Mouse (Mus musculus): ENCODE data around the gene Rac2.

Gene Rac2

DNA sequence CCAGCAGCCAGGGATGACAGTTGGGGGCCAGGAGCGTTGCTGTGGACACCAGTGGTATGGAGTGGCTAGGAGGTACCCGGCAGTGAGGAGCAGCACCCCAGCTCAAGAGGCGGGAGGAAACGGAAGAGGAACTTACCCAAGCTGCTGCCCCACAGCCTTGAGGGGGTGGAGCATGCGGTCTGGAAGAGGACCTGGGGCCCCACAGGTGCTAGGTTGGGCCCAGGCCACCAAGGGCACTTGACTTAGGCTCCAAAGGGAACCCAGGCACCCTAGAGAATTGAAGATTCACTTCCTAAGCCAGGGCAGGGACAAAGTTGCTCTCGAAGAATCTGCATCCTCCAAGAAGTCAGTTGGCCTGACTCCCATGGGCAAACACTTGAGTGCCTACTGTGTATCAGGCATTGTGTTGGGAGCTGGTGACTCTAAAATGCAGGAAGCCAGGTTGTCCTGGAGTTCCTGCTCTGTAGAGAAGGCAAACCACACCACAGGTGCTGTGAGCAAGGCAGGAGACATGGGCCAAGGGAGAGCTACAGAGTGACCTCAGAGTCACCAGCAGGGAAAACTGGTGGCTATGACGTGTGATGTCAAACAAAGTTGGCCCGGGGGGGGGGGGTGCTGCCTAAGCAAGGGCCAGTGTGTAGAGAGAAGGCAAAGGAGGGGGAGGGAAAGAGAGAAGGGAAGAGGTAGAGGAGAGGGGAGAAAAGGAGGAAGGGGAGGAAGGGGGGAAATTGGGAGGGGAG lies at the start of gene Rac2:
Gene Rac2 (minus strand): TSS at position 126 of the 740 bp plus-strand sequence.
- peak; percentile 32 for DNase-seq

DNA sequence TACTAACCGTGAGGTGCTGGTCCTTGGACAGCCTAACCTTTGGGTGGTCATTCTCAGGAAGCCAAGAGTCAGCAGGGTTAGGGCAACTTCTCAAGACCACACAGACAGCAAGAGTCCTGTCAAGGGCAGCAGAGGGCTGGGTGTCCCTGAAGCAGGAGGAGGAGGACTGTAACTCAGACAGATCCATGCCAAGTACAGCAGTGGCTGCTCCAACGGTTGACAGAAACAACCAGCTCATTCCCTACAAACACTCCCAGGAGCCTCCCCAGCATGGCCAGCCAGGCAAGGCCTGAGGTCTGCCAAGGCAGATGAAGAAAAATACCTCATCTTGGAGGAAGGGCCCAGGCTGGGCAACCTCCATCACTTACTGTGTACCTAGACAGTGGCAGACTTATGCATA lies 44.4 kb upstream of the Rac2 start:
- DNase-seq: no peak

DNA sequence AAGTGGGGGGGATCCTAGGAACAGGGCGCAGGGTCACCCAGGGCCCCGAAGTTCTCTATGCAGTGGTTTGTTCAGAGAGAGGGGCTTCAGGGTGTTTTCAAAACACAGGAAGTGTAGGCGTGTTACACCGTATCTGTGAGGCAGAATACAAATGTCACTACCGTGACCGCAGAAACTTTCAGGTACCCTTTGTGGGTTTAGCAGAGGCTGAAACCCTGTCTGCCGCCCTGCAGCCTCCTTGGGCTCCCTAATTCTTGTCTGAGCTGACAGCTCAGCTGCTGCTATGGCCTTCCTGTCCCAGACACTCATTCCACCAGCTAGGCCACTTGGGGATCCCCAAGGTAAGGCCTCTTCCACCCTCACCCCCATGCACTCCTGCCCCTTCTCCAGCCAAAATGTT lies 42.0 kb upstream of the Rac2 start:
- DNase-seq: no peak

DNA sequence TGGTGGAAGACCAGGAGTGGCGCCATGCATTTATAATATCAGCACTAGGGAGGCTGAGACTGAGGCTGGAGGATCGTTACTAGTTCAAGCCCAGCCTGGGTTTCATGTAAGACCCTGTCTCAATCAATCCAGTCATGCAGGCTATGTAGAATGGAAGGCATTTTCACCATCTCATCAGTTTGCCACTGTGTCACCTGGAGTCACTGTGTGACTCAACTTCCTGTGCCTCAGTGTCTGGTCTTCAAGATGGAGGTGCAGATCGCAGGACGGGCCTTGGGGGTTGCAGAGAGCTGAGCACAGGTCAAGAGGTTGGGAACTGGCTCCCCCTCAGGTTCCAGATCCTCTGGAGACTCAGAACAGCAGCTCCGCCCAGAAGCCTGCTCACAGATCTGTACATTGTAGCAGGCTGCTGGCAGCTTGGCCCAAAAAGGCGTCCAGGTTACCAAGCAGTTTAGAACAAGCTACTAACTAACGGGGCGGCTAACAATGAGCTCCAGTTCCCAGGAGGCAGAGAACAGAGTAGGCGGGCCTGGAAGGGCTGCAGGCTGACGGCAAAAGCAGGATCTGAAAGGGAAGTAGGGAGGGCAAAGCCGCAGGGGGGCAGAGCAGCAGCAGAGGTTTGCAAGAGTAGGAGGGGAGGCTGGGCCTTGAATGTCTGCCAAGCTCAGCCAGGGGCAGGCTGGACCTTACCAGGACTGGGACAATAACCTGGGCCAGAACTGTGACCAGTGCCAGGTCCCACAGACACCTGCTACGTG lies 38.3 kb upstream of the Rac2 start:
- no peak for DNase-seq

DNA sequence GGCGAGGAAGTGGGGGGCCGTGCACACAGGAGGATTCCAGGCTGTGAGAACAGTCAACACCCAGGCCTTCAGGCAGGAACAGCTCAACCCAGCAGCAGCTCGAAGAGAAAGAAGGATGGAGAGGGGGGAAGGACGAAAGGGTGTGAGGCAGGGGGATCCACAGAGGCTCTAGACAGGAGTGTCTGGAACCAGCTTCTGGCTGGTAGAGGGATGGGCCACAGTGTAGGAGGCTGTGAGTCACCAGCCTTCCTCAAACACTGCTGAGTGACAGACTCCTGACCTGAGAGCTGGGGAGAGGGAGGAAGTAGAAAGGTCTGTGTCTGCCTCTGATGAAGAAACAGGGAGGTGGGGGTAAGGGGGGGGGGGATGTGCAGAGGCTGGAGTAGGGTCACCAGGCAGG lies 34.9 kb upstream of the Rac2 start:
- no peak for DNase-seq

DNA sequence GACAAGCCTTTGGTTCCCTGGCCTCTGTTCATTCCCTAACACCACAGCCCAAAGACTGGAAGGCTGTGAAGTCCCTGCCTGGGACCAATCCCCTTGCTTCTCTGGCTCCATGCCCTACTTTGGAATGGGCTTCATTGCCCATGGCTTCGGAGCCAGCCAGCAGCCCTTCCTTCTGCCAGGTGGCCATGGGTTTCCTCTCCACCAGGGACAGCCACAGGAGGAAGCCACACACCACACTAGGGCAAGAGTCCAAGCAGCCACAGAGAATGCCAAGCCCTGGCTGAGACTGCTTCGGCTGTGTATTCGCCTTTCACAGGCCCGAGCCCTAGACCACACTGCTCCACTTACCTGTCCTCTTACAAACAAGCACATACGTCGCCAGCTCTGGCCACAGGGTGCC lies 33.5 kb upstream of the Rac2 start:
- DNase-seq: no peak

DNA sequence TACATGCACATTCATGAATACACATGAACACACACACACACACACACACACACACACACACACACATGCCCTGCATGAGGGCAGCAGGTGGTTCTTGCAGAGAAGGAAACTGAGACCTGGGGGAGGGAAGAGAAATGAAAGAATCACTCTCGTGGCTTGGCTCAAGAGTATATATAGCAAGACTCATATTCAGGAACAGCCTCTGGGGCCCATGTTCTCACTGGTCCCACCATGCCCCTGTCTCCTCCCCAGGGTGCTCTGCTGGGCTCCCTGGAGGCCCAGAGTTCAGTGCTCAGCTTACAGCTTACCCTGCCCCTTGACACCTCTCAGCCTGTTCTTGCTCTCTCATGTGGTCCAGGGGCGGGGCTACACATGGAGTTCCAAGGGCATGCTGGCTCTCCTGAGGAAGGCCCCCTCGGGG lies 32.8 kb upstream of the Rac2 start:
- no peak for DNase-seq

DNA sequence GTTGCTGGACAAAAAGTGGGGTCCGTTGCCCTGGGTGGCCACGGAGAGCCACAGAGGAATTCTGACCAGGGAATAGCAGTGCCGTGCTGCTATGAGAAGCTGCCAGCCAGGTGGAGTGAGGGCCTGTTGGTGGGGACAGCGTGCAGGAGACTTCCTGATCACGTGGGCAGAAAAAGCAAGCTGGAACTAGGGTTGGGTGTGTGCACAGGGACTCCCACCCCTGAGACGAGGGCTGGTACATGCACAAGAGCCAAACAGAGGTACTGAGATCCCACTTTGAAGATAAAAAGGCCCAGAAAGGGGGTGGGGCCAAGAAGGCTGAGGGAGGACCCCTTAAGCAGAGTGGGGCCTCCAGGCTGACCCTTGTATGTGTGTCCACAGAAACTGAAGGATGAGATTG lies 31.7 kb upstream of the Rac2 start:
- no peak for DNase-seq

DNA sequence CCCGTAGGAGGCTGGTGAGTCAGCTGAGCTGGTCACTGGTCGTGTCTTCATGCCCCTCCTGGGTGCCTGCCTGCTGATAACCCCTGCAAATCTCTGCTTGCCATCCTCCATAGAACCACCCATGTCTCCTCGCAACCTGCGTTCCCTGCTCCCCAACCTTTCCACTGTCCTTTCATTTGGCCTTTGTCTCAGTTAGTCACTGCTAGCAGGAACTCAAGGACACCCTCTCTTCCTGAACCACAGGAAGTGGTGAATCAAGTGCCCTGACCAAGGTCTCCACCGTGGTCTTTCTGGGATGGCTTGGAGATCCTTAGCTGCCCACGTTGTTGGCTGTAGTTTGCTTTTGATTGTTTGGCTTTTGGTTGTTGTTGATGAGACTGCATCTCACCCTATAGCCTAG lies 28.6 kb upstream of the Rac2 start:
- DNase-seq: no peak

DNA sequence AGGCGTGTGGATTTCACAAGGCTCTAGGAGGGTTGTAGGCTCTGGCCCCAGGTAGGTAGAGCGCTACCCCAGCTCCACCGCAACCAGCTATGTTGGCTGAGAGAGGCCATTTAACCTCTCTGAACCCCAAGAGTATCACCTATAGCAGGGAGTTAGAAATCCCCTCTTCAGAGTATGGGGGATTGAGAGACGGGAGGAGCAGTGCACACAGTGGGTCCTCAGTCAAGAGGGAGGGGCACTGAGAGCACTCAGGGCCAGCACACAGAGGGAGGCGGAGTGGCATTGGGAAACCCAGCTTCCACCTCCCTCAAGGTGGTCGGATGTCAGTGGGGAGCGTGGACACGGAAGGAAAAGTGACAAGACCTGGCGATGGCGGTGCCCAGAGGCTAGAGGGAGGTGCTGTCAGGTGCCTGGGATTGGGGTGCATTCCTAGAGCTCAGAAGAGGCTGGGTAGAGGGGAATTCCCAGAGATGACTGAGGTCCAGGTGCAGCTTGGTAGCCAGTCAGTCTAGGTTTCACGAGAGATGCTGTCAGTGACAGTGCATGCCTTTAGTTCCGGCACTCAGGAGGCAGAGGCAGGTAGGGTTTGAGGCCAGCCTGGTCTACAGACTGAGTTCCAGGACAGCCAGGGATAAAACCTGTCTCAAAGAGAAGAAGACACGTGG lies 27.1 kb upstream of the Rac2 start:
- DNase-seq: no peak

DNA sequence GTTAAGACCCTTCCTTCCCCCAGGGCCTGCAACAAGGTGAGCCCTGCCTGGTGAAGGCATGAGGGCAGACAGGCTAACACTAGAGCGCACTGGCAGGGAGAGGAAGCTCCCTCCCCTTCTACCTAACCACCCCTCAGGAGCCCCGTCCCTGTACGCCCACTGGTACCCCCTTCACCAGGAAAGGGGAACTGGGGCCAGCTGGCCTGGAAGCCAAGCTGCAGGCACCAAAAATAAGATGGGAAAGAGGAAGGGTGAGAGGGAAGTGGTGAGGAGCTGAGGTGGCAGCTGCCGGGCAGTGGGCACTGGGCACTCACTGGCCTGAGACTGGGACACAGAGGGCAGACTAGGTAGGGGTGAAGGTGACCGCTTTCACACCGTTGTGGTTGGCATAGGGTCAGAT lies 26.5 kb upstream of the Rac2 start:
- no peak for DNase-seq

DNA sequence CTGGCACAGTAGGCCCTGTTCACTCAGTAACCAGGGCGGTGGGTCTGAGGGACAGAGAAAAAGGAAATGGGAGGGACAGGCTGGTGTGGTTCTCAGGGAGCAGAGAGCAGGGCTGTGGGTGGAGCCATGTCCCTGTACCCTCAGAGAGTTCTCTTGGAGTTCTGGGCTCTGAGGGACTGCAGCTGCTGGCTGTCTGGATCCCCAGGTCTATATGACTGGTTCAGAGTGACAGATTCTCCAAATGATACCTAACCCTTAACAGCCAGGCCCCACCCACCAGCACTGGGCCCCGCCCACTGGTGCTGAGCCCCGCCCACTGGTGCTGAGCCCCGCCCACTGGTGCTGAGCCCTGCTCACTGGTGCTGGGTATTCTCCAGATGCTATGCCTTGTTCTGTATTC lies 25.1 kb upstream of the Rac2 start:
- peak; percentile 34 for DNase-seq

DNA sequence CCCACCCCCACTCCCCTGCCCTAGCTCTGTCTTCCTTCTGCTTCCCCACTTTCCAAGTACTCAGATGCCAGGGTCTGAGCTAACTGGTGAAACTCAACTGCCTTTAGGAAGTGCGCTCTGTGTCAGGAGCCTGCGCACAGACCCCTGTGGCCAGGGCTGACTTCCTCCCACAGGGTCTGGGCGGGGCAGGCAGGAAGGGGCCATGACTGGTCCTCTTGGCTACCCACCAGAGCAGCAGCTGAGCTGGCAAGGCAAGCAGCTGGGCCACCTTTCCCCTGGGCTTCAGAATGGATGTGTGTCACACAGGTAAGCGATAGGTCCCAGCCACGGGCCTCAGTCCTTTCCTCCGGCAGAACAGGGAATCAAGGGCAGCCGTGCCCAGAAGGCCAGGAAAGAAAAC lies 24.3 kb upstream of the Rac2 start, which contains the start of gene Cyth4:
Gene Cyth4 (plus strand): TSS at position 134 of the 400 bp plus-strand sequence.
- DNase-seq: peak; percentile 58

DNA sequence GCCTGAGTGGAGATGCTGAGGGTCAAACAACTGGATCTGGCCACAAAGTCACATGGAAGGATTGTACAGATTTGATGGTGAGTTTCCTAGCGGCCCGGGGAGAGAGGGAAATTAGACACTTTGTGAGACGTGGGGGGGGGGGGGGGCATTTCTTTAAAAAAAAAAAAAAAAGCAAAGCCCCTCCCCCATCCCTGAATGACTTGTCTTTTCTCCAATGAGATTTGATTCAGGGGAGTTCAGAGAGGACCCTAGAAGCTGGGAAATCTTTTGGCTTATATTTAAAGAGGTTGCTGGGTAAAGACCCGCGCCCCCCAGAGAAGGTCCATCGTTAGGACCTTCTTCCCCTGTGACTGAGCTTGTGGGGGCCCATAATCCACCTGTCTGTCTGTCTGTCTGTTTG lies 23.9 kb upstream of the Rac2 start:
- DNase-seq: no peak

DNA sequence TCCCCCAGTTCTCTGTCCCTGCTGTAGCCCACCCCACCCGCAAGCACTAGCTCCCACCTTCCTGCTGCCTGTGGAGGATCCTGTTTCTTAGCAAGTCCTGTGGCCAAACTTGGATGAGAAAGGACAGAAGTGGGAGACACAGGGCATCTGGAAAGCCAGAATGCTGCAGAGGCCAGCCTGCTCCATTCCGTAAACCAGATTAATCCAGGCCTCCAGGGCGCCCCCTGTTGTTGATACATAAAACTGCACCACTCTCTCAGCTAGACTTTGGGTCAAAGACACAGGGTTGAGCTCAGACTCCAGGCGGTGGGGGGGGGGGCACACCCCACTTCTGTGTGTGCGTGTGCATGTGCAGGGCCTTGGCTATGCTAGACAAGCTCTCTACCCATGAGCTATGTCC lies 22.9 kb upstream of the Rac2 start:
- no peak for DNase-seq

DNA sequence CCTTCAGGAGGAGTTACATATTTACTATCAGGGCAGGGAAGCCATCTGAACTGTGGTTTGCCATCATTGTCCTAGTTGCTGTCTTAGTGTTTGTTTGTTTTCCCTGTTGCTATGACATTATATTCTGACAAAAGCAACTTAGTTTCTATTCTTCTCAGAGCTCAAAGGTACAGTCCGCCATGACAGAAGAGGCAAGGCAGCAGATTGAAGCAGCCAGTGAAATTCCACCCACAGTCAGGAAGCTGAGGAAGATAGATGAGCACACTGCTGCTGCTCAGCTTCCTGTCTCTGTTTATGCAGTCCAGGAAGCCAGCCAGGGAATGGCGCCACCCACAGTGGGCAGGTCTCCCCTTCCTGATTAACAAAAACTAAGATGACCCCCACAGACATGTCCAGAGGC lies 22.2 kb upstream of the Rac2 start:
- DNase-seq: no peak

DNA sequence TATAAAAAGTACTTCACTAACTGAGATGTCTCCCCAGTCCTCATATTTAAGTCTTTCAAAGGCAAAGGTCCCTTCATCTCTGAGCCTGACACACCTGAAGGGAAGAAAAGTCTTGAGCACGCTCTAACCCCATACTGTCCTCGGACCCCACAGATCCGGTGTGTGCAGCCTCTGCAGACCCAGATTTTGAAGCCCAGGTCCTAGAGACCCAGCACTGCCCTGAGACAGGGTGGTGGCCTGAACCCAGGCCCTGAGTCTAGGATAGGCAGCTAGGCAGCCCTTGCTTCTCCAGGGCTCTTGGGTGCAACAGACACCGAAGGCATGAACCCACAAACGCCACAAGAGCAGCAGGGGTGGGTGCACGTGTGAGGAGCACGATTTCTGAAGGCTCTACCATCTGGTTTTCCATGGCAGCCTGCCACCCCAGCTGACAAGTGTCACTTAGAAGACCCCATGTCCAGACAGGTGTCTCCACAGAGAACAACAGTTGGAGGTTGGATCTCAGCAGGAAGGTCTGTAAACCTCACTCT lies 21.4 kb upstream of the Rac2 start:
- no peak for DNase-seq

DNA sequence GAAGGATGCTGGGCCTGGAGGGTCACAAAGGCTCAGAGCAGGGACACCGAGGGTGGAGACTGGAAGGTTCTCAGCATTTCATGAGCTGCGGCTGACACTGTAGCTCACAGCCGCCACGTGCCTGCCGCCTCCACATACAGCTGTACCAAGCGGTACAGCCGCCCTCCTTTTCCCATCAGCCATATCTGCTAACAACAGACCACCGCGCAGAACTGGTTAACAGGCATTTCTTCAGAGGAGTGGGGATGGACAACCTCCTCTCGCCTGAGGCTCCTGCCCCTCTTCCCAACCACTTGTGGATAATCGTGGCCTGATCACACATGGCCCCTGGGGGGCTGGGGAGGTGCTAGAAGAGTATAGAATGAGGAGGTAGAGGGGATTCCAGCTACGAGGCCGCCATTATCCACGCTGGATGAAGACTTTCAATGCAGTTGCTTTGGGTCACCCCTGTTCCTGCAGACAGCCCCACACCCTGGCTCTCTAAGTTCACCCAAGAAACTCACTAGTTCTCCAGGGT lies 19.9 kb upstream of the Rac2 start:
- DNase-seq: no peak

DNA sequence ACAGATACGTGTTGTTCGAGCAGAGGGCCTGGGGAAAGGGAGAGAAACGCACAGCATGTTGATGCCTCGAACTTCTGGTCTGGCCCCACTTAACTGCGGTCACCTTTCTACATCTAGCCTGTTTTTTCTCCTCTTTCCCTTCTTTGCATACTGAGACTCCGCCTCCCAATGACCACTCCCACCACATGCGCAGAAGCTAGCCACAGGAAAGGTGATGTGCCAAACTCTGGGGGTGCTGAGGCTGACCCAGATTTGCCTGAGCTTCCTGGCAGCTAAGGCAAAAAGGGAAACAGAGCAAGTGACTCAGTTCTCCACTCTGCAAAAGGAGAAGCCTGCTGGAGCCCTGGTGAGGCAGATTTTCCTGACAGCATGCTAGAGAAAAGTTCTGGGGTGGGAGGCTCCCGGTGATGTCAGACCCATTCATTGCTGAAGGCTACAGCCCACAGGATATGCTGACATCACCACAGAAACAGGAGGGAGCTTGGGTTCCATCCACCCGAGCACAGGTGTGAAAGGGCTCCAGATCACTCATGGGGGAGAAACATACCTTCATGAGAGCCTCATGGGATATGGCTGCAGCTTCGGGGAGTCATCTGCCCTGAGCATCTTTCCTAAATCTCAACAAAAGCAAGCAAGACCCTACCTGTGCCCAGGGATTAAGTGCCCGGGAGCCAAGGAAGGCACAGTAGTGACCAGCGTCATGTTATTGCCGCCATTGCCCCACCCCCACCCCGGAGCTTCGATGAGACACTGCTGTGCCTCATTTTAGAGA lies 19.3 kb upstream of the Rac2 start:
- no peak for DNase-seq

DNA sequence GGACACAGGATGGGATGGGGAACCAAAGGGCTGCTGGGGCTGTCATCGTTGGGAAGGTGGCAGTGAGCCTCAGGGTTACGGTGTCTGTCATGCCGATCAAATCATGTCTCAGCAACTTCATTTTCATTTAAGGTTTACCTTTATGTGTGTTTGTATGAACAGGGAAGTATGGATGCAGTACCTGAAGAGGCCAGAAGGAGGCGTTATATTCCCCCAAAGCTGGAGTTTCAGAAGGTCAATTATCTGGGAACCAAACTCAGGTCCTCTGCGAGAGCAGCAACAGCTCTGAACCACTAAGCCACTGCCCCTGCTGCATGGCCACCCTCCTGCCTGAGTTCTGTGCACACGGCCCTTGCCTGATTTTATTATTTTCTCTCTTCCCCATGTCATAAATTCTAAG lies 18.2 kb upstream of the Rac2 start:
- no peak for DNase-seq

DNA sequence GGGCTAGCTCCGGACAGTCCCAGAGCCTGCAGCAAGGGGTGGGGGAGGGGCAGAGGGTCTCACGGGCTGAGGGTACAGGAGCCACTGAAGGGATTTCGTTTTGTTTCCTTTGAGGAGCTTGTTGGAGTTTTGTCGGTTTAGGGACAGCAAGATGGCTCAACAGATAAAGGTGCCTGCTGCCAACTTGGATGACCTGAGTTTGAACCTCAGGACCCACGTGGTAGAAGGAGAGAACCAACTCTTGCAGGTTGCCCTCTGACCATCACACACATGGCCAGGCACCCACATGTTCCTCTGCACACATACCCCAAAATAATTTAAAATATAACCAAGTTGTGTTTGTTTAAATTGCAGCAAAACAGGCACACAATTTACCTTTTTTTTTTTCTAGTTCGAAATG lies 17.4 kb upstream of the Rac2 start:
- no peak for DNase-seq

DNA sequence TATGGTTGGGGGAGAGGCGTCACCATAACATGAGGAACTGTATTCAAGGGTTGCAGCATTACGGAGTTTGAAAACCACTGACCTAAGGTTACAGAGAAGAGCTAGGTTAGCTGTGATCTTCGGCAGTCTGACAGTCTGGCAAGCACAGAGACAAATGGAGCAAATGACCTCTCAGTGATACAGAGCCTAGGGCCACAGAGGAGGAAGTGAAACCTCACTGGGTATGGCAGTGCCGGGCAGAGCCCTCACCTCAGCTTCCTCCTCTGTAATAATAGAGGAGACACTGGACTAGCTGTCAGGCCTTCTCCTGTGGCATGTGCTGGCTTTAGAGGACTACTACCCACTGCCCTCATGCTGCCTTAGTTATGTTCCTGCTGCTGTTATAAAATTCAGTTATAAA lies 16.3 kb upstream of the Rac2 start:
- no peak for DNase-seq

DNA sequence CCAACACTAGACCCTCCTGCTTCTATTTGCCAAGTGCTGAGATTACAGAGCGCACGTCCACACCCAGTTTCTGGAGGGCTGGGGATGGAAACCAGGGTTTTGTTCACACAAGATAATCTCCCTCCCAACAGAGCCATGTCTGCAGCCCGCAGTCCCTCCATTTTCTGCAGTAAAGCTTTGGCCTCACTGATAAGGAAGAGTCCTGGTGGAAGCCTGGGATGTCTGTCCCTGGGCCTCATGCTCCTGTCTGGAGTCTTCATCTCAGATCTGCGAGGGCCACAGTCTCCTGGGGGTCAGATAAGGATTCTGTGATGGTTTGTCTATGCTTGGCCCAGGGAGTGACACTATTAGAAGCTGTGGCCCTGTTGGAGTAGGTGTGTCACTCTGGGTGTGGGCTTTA lies 15.5 kb upstream of the Rac2 start:
- no peak for DNase-seq
